Mouse (Mus musculus) right cerebral cortex, postnatal 4 days (tissue): ENCODE measurements around the gene Ccdc85b.

Experiments
- DNase-seq: peaks from one replicate; pipeline ENCODE4 v3.0.0-alpha.2; 2022

Ccdc85b gene

GRCm38 (mm10) chr19:5455037-5455436 is 2.7 kb downstream of the Ccdc85b start:
- DNase-seq, result no peak

GRCm38 (mm10) chr19:5451766-5452165 is 5.9 kb downstream of the Ccdc85b start:
- no peak for DNase-seq

GRCm38 (mm10) chr19:5449673-5450072 is 8.0 kb downstream of the Ccdc85b start:
- no peak for DNase-seq

GRCm38 (mm10) chr19:5448354-5449150 is 9.1 kb downstream of the Ccdc85b start:
- DNase-seq, result no peak

- peak; percentile 68 for DNase-seq
Measured at GRCm38 (mm10) chr19:5447515-5448353, 10.0 kb downstream of the Ccdc85b start, which contains the start of gene Fosl1. Gene Fosl1 (plus strand): TSS chr19:5447547.

- DNase-seq, result no peak
Measured at GRCm38 (mm10) chr19:5445747-5446146, 11.9 kb downstream of the Ccdc85b start.

GRCm38 (mm10) chr19:5444954-5445353 is 12.7 kb downstream of the Ccdc85b start:
- no peak for DNase-seq

- no peak for DNase-seq
Measured at GRCm38 (mm10) chr19:5444371-5444908, 13.3 kb downstream of the Ccdc85b start.

GRCm38 (mm10) chr19:5433951-5434350 is 23.7 kb downstream of the Ccdc85b start:
- DNase-seq, result no peak

- no peak for DNase-seq
Measured at GRCm38 (mm10) chr19:5432992-5433852, 24.5 kb downstream of the Ccdc85b start.

- no peak for DNase-seq
Measured at GRCm38 (mm10) chr19:5431911-5432464, 25.7 kb downstream of the Ccdc85b start.

GRCm38 (mm10) chr19:5430408-5430807 is 27.3 kb downstream of the Ccdc85b start:
- DNase-seq, result no peak

GRCm38 (mm10) chr19:5429806-5430205 is 27.9 kb downstream of the Ccdc85b start:
- DNase-seq, result no peak

- DNase-seq, result no peak
Measured at GRCm38 (mm10) chr19:5429219-5429618, 28.5 kb downstream of the Ccdc85b start.

- DNase-seq, result no peak
Measured at GRCm38 (mm10) chr19:5428083-5428482, 29.6 kb downstream of the Ccdc85b start.

GRCm38 (mm10) chr19:5426640-5427290 is 30.9 kb downstream of the Ccdc85b start:
- no peak for DNase-seq

- DNase-seq, result no peak
Measured at GRCm38 (mm10) chr19:5425906-5426565, 31.7 kb downstream of the Ccdc85b start.

- peak; percentile 97 for DNase-seq
Measured at GRCm38 (mm10) chr19:5424782-5425741, 32.6 kb downstream of the Ccdc85b start, which contains the start of the genes Drap1 and AI837181. Gene Drap1 (minus strand): TSS chr19:5424979. Gene AI837181 (plus strand): TSS chr19:5425144.

GRCm38 (mm10) chr19:5424092-5424781 is 33.5 kb downstream of the Ccdc85b start:
- peak; percentile 73 for DNase-seq
